In genomic region chr14:21991251-21991780, GRCm38 (mm10) we compare ENCODE assay signal across 9 mouse cellular contexts. TPM values are rescaled to one million over a fixed set of nuclear protein-coding genes. Genes with fewer than 3 reads are reported as not detected.
DNase-seq lines count a peak whose midpoint lies in the region; TF ChIP-seq lines count a peak whose summit lies in the region.
"Had no signal": no experiment of that assay in that cellular context is flagged by ENCODE, and none has a peak within 500 bp of the region (broad histone marks: within the 10 kb centered on the region; RNA-seq: fewer than 3 reads in every experiment).

No protein-coding gene starts in this region.

- peak overlapping the region; percentile 67 for H3K4me3 ChIP-seq in lung, adult 2 months (replicated peaks; ENCODE audit: extremely low read depth, low read depth, low read length)
- H3K4me3 ChIP-seq: erythroblast, embryonic 14.5 days had no signal

- 18% methylated on average over 26 of the region's 26 CpGs for WGBS in lung, adult 2 months

- TF ChIP-seq CTCF in lung, adult 2 months (IDR thresholded peaks at IDR 0.05; ENCODE audit: insufficient read depth, low read length) = no peak

- intact Hi-C loops in left cerebral cortex, postnatal 10 days (cut with DNase I) = no loop called here

- DNase-seq in embryo, embryonic 10 days (ENCODE audit: low spot score) = peak; percentile 92
- DNase-seq in forelimb bud, embryonic 11.5 days (ENCODE audit: low read depth, low spot score) = peak; percentile 75
- DNase-seq in kidney, adult 11 months = peak; percentile 77
- DNase-seq in lung, adult 2 months = peak; percentile 74
- DNase-seq in retina, embryonic 14.5 days (ENCODE audit: low spot score) = peak; percentile 64
- no peak for DNase-seq in layer of hippocampus, postnatal 36 days
- no peak for DNase-seq in left cerebral cortex, postnatal 10 days (ENCODE audit: extremely low spot score in 1 of 2, low spot score in 2 of 2)
- DNase-seq in right cerebral cortex, postnatal 36 days (ENCODE audit: low spot score in 2 of 2) = no peak

- TF ChIP-seq POLR2A in lung, adult 2 months (IDR thresholded peaks at IDR 0.05; ENCODE audit: borderline replicate concordance, extremely low read depth, low read depth, low read length) = peak; percentile 39; the same call in 1 of the 2 replicates

- peaks cover 6% of the 10 kb centered on the region; the same call in 1 of the 2 replicates for H3K4me1 ChIP-seq in lung, adult 2 months (ENCODE audit: control insufficient read depth, insufficient read depth, low read length)

RNA-seq across cellular contexts. Expression of gene Zfp503, which starts 1.9 kb away (rescaled TPM):
- polyA plus RNA-seq in lung, adult 2 months (2012; rRNA removed) = 48.6 and 75.9 TPM in 2 replicates
- total RNA-seq in layer of hippocampus, postnatal 36 days (2021) = 1 to 10 TPM; 2.8 to 3.0 TPM
- 1 to 10 TPM; 2.6 to 3.2 TPM for total RNA-seq in left cerebral cortex, postnatal 10 days (2021)

RNA-seq across cellular contexts. Expression of gene Lrmda, which starts 28.2 kb away (rescaled TPM):
- polyA plus RNA-seq in lung, adult 2 months (2012; rRNA removed) = 1.3 and 1.8 TPM in 2 replicates
- total RNA-seq in layer of hippocampus, postnatal 36 days (2021) = 1 to 10 TPM in 1 of 2 experiments, under 1 TPM in 1; 0.87 to 1.0 TPM
- total RNA-seq in left cerebral cortex, postnatal 10 days (2021) = 1 to 10 TPM in 1 of 2 experiments, not detected in 1; 1.1 TPM
- polyA plus RNA-seq: erythroblast, embryonic 14.5 days had no signal

Comparison
In these comparisons a context has a peak if more than half of its experiments do, and no peak if none do; other contexts are left out.
1. DNase-seq: peak in embryo, embryonic 10 days (single experiment), forelimb bud, embryonic 11.5 days (single experiment), kidney, adult 11 months (single experiment), lung, adult 2 months (single experiment) and retina, embryonic 14.5 days (single experiment); none in layer of hippocampus, postnatal 36 days (0 of 2), left cerebral cortex, postnatal 10 days (0 of 2) and right cerebral cortex, postnatal 36 days (0 of 2).